Mouse (Mus musculus): ENCODE results near the gene Rassf5.

The Rassf5 gene

DNA sequence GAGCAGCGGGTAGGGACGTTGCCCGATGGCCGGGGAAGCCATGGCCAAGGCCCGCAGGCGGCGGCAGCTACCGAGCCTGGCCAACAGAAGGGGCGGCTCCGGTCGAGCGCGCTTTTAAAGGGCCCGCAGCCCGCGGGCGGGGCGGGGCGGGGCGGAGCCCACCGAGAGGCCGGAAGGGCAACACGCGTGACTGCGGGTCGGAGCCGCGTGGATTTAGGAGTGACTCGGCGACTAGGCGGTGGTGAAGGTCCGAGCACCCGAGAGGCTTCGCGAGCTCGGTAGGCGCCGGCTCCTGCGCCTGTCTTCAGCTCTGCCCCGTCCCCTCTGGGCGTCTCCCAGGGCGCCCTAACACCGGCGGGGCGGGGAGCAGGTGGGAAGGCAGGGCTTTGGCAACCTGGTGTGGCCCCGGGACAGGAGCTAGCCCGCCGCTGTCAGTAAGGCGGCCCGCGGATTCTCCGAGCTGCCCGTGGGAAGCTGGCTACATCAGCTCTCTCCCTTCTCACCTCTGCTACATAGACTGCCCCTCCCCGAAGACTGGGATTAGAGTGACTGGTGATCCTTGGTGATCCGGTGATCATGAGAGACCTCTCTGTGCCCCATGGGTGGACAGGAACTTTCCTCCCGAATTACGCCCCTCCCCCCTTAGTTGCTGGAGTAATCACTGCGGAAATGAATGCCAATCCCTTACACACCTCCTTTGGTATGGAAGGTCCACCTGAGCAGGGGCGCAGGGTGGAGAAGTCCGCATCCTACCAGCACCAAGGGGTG is at the start of gene Rassf5:
Gene Rassf5 (minus strand): TSS at position 170 of the 768 bp plus-strand sequence.
- peak; percentile 74 to 76 for DNase-seq (ENCODE audit: low spot score in 2 of 2)

DNA sequence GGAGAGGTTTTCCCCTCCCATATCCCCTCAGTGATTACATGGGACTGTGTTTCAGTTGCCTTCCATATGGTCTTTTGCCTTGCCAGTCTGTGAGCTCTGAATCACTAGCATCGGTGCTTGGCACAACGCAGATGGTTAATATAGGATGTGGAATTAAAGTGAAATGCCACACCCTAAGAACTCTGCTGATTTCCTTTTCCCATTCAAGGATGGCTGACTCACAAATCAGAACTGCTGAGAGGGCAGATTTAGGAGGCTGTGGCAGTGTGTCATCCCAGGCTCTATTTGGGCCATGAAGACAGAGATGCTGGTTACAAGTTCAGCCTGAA is 48.8 kb upstream of the Rassf5 start:
- no peak for DNase-seq (ENCODE audit: low spot score in 2 of 2)

DNA sequence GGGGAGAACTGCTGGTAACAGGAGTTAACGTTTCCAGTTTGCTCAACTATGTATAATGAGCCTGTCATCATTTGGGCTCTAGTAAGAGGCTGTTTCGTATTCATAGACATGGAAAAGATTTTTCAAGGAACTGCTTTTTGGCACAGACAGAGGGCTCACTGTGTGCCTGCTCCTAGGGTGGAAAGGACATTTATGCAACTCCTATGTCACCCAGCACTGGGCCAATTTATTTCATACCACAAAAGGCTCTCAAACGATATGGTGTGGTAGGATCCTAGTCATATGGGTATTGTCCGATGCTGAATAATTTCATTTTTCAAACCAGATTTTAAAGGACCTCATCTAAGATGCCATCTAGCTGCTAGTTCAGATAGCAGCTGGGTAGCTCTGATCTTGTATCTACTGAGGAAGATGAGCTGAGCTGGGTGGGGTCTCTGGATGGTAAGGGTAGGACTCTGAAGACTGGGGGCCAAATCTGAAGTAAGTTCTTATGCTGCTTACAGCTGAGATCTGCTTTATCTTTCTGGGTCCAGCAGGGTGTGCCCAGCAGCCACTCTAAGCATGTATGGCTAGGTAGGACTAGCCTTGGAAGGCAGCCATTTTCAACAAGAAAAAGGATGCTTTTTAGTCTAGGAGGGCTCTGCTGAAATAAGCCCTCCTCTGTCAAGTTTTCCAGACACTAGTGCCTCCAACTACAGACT is 48.3 kb upstream of the Rassf5 start:
- no peak for DNase-seq (ENCODE audit: low spot score in 2 of 2)

DNA sequence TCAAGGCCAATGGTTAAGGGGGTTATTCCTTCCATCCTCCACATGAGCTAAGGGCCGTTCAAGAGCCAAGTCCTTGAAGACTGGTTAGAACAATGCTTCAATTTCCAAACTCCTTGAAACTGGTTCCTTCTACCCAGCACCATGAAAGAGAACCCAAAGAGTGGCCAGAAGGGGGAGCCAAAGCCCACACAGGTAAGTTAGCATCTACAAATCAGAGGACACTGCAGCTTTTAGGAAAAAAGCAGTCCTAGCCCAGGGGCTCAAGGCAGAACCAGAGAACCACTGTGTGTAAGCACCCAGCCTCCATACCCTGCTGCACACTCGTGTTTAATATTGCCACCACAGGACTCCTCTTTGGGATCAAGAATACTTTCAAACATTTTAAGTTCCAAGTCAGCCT is 45.6 kb upstream of the Rassf5 start:
- DNase-seq (ENCODE audit: low spot score in 2 of 2), result peak in 1 of 2 experiments; percentile 50

DNA sequence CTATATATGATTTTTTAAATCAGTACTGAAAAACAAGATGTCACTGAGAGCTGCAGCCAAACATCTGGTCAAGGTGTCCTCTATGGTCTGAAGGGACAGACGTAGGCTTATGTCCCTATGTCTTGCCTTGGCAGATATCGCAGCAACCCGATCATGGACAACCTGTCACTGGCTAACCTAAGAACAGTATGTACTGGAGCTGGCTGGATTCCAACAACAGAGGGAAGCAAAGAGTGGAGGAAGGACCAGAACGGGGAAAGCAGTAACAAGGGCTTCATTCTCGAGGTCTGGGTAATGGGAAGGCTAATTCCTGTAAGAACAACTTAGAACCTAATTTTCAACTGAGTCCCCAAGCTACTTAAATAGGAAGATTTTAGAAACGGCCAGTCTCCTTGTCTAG is 43.9 kb upstream of the Rassf5 start:
- DNase-seq (ENCODE audit: low spot score in 2 of 2), result no peak

DNA sequence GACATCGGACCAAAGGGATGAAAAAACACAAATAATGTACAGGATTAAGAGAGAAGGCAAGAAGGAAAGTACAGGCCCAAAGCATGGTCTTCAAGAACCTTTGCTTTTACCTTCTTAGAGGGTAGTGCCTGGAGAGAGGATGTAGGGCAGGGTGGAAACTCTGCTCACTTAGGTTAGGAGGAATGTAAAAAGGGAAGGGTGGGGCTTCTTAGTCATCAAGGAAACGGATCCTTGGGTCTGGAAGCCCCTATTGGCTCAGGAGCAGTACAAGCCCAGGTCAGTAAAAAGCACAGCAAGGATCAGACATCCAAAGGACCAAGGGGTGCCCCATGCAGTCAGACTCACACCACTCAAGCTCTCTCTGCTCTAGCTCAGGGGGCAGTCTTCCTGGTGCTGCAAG is 42.2 kb upstream of the Rassf5 start:
- DNase-seq (ENCODE audit: low spot score in 2 of 2), result no peak

DNA sequence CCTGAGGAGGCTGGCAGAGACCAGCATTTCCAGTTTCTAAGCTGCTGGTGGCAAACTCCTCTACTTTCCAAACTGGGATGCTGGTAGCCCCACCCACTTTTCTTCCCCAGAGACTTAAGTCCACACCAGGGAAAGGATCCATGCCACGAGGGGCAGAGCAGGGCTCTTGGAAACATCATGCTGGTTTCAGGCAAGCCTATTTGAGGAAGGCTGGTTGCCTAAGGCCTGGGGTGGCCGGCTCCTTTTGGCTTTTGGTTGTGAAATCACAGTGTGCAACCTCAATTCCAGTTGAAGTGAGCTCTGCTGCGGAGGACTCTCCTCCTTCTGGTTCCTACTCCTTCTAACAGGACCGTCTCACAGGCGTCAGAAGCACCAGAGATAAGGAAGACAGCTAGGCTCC is 41.7 kb upstream of the Rassf5 start:
- DNase-seq (ENCODE audit: low spot score in 2 of 2), result peak in 1 of 2 experiments; percentile 25

DNA sequence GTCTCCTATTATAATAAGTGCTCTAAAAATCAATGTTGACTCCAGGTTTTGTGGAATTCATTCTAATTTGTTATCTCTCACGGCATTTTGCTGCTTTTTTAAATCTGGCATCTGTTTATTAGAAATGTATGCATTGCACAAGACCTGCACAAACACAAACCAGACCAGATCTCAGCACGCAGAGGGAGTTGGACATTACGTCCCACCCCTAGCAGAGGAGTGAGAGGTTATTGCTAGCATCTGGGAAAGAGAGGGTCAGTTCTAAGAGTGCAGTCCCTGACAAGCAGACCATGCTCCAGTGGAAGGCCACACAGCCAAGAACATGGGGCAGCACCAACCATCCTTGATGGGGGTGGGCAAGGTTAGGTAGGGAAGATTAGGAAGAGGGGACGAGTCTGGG is 39.6 kb upstream of the Rassf5 start:
- no peak for DNase-seq (ENCODE audit: low spot score in 2 of 2)

DNA sequence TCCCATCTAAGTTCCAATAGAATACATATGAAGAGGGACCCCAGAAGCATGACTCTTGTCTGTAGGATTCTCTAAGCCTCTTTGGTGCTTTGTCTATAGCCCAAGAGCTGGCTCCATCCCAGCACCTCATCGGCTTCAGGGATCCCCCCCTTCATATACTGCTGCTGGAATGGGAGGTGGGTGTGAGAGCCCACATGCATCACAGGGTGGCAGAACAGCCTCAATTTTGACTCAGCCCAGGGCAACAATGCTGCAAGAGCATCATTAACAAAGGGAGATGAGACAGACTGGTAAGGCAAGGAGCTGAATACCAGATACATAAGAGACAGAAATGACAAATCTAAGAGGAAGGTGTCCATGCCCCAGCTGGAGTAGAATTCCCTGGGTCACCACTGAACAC is 39.1 kb upstream of the Rassf5 start:
- DNase-seq (ENCODE audit: low spot score in 2 of 2), result no peak

DNA sequence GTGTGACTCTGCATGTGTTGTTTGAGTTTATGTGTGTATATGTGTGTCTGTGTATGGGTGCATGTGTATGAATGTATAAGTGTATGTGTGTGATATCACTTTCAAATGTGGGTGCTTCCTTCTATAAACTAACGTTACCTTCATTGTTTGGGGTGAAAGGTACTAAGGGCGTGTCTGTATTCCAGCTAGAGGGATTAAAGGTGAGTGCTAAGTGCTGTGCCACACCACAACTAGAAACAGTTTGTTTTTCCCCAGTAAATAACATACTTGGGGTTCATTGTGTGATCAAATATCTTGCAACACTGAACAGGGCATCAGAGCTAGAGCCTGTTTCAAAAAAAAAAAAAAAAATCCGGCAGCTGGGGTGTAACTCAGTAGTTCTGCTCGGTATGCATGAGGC is 36.7 kb upstream of the Rassf5 start:
- no peak for DNase-seq (ENCODE audit: low spot score in 2 of 2)

DNA sequence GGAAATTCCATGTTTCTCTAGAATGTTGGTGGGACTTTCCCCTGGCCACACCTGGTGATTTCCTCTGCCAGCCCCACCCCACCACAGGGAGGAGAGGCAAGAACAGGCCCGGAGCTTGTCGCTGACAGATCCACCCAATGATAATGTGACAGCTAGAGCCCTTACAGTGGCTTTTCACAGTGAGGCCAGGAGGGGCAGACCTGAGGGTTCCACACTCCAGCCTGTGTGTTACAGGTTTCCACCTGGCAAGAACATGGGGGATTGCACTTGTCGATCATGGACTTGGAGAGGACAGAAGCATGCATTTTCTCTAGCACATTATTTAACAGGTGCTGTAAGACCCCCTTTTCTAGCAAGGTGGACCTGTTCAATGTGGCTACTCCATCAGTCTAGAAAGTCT is 35.2 kb upstream of the Rassf5 start:
- no peak for DNase-seq (ENCODE audit: low spot score in 2 of 2)

DNA sequence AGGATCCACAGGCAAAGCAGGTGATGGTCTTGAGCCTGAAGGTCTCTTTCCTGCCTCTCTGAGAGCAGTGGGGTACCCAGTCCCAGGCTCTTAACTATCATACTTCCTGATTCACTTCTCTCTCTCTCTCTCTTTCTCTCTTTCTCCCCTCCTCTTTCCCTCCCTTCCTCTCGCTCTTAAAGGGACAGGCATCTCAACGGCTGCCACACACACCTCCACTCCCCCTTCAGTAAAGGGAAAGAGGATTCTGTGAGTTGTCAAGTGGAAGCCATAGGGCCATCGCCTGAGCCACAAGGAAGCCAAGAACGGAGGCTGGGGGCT is 34.4 kb upstream of the Rassf5 start, which contains the start of gene Ikbke:
Gene Ikbke (minus strand): TSS at position 151 of the 321 bp plus-strand sequence.
- no peak for DNase-seq (ENCODE audit: low spot score in 2 of 2)

DNA sequence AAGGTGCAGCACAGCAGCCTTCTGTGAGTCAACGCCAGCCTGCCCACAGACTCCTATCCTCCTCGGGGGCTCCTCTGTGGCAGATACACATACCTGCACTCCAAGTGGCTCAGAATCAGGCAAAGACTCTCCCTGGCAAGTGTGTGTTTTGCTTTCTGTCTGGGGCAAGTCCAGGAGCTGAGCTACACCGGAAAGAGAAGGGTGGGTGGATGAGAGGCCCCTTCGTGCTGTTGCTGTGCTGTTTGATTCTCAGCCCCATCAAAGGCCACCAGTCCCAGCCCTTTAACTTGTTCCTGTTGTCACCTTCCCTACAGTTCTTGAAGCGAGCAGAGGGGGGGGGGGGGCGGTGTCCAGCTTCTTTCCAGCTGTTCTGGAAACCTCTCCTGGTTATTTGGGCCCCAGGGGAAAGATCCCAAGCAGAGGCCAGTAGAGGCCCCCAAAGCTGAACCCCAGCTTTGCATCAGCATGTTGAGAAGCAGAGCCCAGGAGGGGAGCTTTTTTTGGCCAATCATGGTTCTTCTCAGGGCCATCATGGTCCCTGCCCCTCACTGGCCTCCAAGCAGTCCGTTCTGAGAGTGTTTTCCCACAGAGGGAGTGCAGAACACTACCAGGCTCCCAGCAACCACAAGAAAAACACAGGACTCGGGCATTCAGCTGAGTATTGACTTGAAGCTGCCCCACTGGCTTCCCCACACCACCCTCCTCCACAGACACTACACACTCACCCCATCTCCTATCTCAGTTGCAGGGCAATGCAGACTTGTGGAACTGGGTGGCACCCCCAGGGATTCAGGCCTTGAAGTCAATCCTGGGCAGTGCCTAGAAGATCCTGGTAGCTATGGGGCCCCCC is 33.8 kb upstream of the Rassf5 start:
- no peak for DNase-seq (ENCODE audit: low spot score in 2 of 2)

DNA sequence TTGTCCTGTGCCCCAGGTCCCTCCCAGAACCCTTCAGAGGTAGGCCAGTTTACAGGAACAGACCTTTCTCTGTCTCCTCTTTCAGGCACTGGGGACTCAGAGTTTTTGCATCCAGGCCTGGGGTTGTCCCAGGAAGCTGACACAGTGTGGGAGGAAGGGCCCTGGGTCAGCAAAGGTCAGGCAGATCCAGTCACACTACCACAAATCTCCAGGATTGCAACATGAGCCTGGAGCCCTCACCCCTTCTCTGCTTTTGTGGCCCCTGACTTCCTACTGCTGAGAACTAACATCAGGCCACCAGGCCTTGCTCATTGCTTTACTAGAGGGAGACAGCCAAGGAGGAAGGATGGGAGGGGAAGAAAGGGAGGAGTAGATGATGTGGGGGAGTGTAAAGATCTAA is 31.8 kb upstream of the Rassf5 start:
- no peak for DNase-seq (ENCODE audit: low spot score in 2 of 2)

DNA sequence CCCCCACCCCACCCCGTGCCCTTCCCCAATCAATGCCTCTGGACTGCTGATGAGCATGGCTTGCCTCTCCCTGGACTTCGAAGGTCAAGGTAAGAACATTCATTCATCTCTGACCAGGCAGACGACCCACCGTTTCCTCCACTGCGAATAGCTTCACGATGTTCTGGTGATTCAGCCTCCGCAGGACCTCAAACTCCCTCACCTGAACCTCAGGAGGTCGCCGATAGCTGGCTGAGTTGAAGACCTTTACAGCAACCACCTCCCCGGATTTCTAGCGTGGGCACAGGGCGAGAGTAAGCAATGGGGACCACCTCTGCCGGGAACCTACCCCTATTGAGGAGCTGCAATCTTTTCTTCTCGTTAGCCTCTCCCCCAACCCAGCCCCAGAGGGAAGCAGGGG is 30.5 kb upstream of the Rassf5 start:
- DNase-seq (ENCODE audit: low spot score in 2 of 2), result no peak

DNA sequence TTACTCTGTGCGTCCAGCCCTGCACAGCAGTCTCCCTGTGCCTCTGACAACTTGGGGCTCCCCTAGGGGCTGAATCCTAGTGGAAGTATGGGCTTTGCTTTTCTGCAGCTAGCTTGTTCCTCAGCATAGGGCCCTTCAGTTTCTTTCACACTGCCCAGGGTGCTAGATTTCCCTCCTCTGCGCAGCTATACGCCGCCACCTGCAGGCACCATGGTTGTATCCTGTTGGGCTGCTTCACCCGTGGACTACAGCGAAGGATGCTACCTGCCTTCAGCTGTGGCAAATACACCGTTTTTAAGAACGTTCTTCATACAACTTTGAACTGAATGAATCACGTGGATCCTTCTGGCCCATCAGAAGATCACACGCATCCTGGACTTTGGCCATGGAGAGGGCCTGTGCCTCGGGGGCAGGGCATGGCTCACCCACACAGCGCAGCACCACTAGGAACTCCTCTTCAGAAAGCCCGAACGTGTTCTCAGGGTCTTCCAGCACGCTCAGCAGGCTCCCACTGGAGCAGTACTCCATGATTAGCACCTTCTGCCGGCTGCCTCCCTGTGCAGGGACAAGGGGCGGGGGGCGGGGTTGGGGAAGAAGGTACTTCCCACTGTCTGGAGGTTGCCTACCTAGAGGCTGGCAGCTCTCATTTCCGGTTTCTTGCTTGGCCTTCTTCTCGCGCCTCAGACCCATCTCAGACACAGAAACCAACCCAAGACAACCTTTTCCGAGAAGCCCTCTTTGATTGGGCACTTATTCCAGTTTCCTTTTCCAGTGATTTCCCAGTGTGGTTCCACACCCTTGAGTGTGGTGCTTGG is 29.9 kb upstream of the Rassf5 start:
- DNase-seq (ENCODE audit: low spot score in 2 of 2), result no peak

DNA sequence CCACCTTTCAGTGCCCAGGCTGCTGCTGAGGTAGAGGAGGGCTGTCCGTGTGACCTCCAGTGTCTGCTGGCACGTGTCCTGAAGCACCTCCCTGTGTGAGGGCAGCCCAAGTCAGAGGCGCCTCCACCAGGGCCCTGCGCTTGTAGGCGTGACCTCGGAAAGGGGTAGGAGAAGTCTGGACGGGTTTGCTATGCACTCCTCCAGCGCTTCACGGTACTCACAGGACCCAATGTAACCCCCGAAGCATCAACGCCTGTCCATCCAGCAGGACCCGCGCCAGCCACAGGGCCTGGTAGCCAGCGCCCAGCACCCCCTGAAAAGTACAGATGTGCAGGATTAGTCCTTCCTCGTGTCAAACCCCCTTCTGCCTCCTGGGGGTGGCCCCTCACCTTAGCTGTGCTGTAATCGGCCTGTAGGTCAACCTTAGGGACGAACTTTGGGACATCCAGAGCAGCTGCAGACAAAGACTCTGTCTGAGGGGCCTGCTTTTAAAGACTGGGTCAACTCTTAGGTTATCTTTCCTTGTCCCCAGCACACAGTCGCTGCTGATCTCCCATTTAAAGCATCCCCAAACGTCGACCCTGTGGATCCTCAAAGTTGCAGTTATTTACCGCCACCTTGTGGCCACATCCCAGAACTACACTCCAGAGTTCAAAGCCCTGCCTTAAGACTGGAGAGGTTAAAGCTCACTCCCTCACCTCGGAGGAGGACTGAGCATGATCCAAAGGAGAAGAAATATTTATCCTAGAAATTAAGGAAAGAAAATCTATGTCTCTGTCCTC is 24.9 kb upstream of the Rassf5 start:
- DNase-seq (ENCODE audit: low spot score in 2 of 2), result peak in 1 of 2 experiments; percentile 46

DNA sequence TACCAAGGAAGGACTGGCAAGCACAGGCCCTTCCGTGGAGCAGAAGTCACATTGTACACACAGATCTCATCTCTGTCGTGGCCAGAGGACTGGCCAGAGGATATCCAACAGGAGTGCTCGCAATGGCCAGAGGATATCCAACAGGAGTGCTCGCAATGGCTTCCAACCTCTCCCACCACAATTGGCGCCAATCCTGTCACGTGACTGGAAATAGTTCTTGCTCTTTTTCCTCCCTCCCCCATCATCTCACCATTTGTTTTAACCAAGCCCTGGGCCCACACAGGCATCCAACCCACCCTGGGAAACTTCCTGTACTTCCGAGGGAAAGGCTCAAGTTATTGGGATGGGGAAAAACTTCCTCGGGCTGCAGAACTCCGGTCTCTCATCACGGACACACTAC is 23.7 kb upstream of the Rassf5 start:
- DNase-seq (ENCODE audit: low spot score in 2 of 2), result no peak

DNA sequence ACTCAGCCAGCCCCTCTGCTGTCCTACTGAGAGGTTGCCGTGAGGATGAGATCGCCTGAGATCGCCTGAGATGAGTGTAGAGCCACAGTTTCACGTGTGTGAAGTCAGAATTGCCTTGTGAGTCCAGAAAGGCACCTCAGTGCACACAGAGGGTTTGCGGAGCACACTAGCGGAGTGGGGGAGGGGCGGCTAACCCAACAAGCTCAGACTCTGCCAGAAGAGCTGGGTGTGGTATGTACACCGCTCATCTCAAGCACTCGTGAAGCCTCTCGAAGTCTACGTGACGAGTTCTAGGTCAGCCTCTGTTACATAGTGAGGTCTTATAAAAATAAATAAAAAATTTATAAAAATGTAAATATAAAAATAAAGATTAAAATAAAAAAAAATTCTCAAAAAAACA is 18.8 kb upstream of the Rassf5 start:
- no peak for DNase-seq (ENCODE audit: low spot score in 2 of 2)

DNA sequence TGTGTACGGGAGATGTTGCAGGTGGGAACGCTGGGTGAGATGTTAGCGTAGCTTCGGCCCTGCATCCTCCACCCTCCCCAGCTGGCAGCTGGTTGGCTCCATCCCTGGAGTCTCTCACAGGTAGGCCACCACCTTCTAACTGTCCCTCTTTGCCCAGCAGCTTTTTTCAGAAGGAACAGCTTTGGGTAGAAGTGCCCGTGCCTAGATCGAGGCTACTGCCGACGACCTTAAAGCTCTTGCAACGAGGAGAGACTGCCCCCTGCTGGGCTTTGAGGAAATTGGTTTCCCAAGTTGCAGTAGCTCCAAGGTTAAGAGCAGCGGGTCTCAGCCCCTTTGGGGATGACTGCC is 15.2 kb upstream of the Rassf5 start:
- DNase-seq (ENCODE audit: low spot score in 2 of 2), result peak in 1 of 2 experiments; percentile 49

DNA sequence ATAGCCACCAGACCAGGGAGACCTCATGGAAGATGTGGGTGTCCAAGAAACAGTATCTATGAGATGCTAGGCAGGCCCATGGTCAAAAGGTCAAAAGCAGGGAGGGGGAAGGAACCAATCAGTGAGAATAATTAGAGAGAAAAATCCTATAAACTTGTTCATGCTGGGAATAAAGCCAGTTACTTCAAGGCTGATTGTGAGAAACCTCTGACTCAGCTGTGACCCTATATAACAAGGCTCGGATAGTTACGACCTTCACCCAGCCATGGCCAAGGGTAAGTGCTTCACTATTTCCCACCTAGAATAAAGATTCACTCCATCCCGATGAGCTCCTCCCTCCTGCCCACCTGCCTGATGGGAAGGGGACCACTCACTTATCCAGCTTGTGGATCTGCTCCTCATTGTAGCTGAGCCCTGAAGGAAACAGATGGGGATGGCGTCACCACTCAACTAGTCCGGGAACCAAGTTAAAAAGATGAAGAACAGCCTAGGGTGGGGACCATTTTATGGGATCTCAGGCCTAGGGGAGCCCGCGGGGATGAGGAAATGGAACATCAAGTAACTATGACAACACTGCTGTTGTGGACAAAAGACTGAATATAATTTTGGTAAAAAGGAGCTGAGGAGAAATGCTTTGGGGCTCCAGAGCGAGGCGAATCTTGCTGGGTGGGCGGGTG is 14.7 kb upstream of the Rassf5 start:
- no peak for DNase-seq (ENCODE audit: low spot score in 2 of 2)

All from heart, adult 9 months (tissue).